Mouse (Mus musculus): ENCODE measurements around the gene Mrpl21. TPM values are rescaled to one million over a fixed set of nuclear protein-coding genes. Genes with fewer than 3 reads are reported as not detected.

Gene Mrpl21
- 122 and 145 TPM in 2 replicates for total RNA-seq (2012; rRNA removed)
- 100 to 1,000 TPM in 1 of 2 experiments, not detected in 1; 159 TPM for polyA plus RNA-seq (2012; ENCODE audit: insufficient read depth in 1 of 2, insufficient read length in 2 of 2, low read depth in 1 of 2, low replicate concordance in 2 of 2, missing spikeins in 1 of 2)

GRCm38 (mm10) chr19:3282572-3283467, at the start of gene Mrpl21, which contains the start of gene Ighmbp2:
Gene Mrpl21 (plus strand): TSS chr19:3282901.
Gene Ighmbp2 (minus strand): TSS chr19:3283017.
- H3K4me1 ChIP-seq (ENCODE audit: control insufficient read depth in 1 of 2, insufficient read depth in 2 of 2, low read length in 2 of 2), result peaks cover 0 to 14% of the 10 kb centered on the region in 2 experiments; a peak in 3 of 4 replicates
- peak within 1 kb of the TSS; percentile 97 for H3K9ac ChIP-seq (ENCODE audit: control insufficient read depth, low read depth, low read length, poor library complexity, severe bottlenecking)
- H3K27me3 ChIP-seq (ENCODE audit: control insufficient read depth in 1 of 2, insufficient read depth in 2 of 2, low read length in 2 of 2), result no peaks in the 10 kb centered on the region
- no peaks in the 10 kb centered on the region for H3K9me3 ChIP-seq (replicated peaks; ENCODE audit: insufficient read depth, low read length)
- peak within 1 kb of the TSS; percentile 65 for H3K27ac ChIP-seq (ENCODE audit: control insufficient read depth, low read depth, low read length)
- H3K79me2 ChIP-seq (ENCODE audit: control insufficient read depth, insufficient read depth, low read length, poor library complexity), result peaks cover 32% of the 10 kb centered on the region
- DNase-seq (ENCODE audit: low read depth, low spot score), result peak; percentile 94
- peaks cover 0 to 11% of the 10 kb centered on the region in 2 experiments; a peak in 2 of 4 replicates for H3K36me3 ChIP-seq (ENCODE audit: control insufficient read depth in 1 of 2, insufficient read depth in 2 of 2, low read length in 2 of 2)
- peak within 1 kb of the TSS; percentile 90 to 99 for H3K4me3 ChIP-seq (ENCODE audit: control insufficient read depth in 1 of 2, insufficient read depth in 1 of 2, low read depth in 2 of 2, low read length in 2 of 2)
- no peak for TF ChIP-seq ZNF384 (IDR thresholded peaks at IDR 0.05; ENCODE audit: low read depth, low read length)
- TF ChIP-seq SMC3 (IDR thresholded peaks at IDR 0.05; ENCODE audit: low read depth, low read length), result no peak
- TF ChIP-seq MYB (IDR thresholded peaks at IDR 0.05; ENCODE audit: low read depth, low read length), result no peak
- TF ChIP-seq ZMIZ1 (IDR thresholded peaks at IDR 0.05; ENCODE audit: low read depth, low read length), result no peak
- TF ChIP-seq USF1 (IDR thresholded peaks at IDR 0.05; ENCODE audit: low read depth, low read length), result 0 out of 2 replicates have a peak, but pooled peaks have one; percentile 23
- TF ChIP-seq MXI1 (IDR thresholded peaks at IDR 0.05; ENCODE audit: low read depth, low read length), result peak; percentile 91
- no peak for TF ChIP-seq GATA1 (IDR thresholded peaks at IDR 0.05; ENCODE audit: low read depth, low read length)
- TF ChIP-seq ZKSCAN1 (IDR thresholded peaks at IDR 0.05; ENCODE audit: low read depth, low read length), result no peak
- TF ChIP-seq MEF2A (IDR thresholded peaks at IDR 0.05; ENCODE audit: extremely low read depth, insufficient replicate concordance, low read depth, low read length, poor library complexity, severe bottlenecking), result no peak
- no peak for TF ChIP-seq CTCF (IDR thresholded peaks at IDR 0.05 in 2 of 3, conservative IDR thresholded peaks at IDR 0.05 in 1 of 3; ENCODE audit: control insufficient read depth in 1 of 3, insufficient read depth in 1 of 3, low read depth in 2 of 3, low read length in 3 of 3, poor library complexity in 1 of 3, severe bottlenecking in 1 of 3)
- peak; percentile 94 to 96 for TF ChIP-seq POLR2A (IDR thresholded peaks at IDR 0.05; ENCODE audit: control insufficient read depth in 1 of 2, insufficient read depth in 1 of 2, low read depth in 1 of 2, low read length in 2 of 2, poor library complexity in 1 of 2)
- peak; percentile 85 for TF ChIP-seq ELF1 (IDR thresholded peaks at IDR 0.05; ENCODE audit: low read depth, low read length)
- TF ChIP-seq RAD21 (IDR thresholded peaks at IDR 0.05; ENCODE audit: low read depth, low read length), result no peak
- TF ChIP-seq MAFK (IDR thresholded peaks at IDR 0.05; ENCODE audit: borderline replicate concordance, low read depth, low read length), result no peak
- TF ChIP-seq MYC (IDR thresholded peaks at IDR 0.05; ENCODE audit: low read depth, low read length), result peak; percentile 53
- TF ChIP-seq POLR2AphosphoS5 (IDR thresholded peaks at IDR 0.05; ENCODE audit: borderline replicate concordance, low read depth, low read length), result no peak; the same call in 1 of the 2 replicates
- no peak for TF ChIP-seq CHD1 (IDR thresholded peaks at IDR 0.05; ENCODE audit: low read depth, low read length)
- TF ChIP-seq UBTF (IDR thresholded peaks at IDR 0.05; ENCODE audit: borderline replicate concordance, insufficient read depth, low read depth, low read length), result no peak
- TF ChIP-seq MAX (IDR thresholded peaks at IDR 0.05; ENCODE audit: low read length), result 0 out of 2 replicates have a peak, but pooled peaks have one; percentile 58
- TF ChIP-seq TCF12 (IDR thresholded peaks at IDR 0.05; ENCODE audit: low read depth, low read length), result peak; percentile 79; the same call in 1 of the 2 replicates
- no peak for TF ChIP-seq E2F4 (IDR thresholded peaks at IDR 0.05; ENCODE audit: borderline replicate concordance, low read depth, low read length)
- peak; percentile 89 for TF ChIP-seq KAT2A (conservative IDR thresholded peaks at IDR 0.05; ENCODE audit: low read depth, low read length)
- TF ChIP-seq USF2 (IDR thresholded peaks at IDR 0.05; ENCODE audit: borderline replicate concordance in 1 of 2, insufficient read depth in 1 of 2, low read depth in 1 of 2, low read length in 2 of 2), result no peak
- TF ChIP-seq SIN3A (IDR thresholded peaks at IDR 0.05; ENCODE audit: low read length), result peak; percentile 95
- peak; percentile 94 for TF ChIP-seq NELFE (IDR thresholded peaks at IDR 0.05; ENCODE audit: low read depth, low read length)
- peak; percentile 88 for TF ChIP-seq TBP (IDR thresholded peaks at IDR 0.05; ENCODE audit: low read depth, low read length)
- TF ChIP-seq MAZ (IDR thresholded peaks at IDR 0.05; ENCODE audit: low read depth, low read length), result no peak
- TF ChIP-seq JUND (IDR thresholded peaks at IDR 0.05; ENCODE audit: low read depth, low read length), result peak; percentile 40; the same call in 1 of the 2 replicates
- TF ChIP-seq NRF1 (IDR thresholded peaks at IDR 0.05; ENCODE audit: insufficient read depth, low read depth, low read length, poor library complexity, severe bottlenecking), result peak; percentile 3; the same call in 1 of the 2 replicates
- no peak for TF ChIP-seq GABPA (IDR thresholded peaks at IDR 0.05; ENCODE audit: low read depth, low read length)
- TF ChIP-seq RCOR1 (IDR thresholded peaks at IDR 0.05; ENCODE audit: low read depth, low read length), result peak; percentile 60; the same call in 1 of the 2 replicates
- no peak for TF ChIP-seq ZC3H11A (IDR thresholded peaks at IDR 0.05; ENCODE audit: low read depth, low read length)
- no peak for TF ChIP-seq BHLHE40 (IDR thresholded peaks at IDR 0.05; ENCODE audit: borderline replicate concordance, low read depth, low read length)
- TF ChIP-seq CHD2 (IDR thresholded peaks at IDR 0.05; ENCODE audit: low read length), result no peak
